Mouse (Mus musculus) embryonic facial prominence, embryonic 11.5 days (tissue): ENCODE data around the gene Pard3b. TPM values are rescaled to one million over a fixed set of nuclear protein-coding genes. Genes with fewer than 3 reads are reported as not detected.
A peak's percentile ranks its signal among the peaks of the same experiment; 100 is the strongest.

Experiments used
- ATAC-seq: fragments of 200-750 bp; cut with Nextera tagmentation; replicated peaks from 2 replicates; pipeline ENCODE4 v1.8.0; 2017; ENCODE audit warnings: low read depth; ENCODE audit not compliant: insufficient number of reproducible peaks, low FRiP score, low TSS enrichment
- DNase-seq: peaks from one replicate; pipeline ENCODE4 v3.0.0-alpha.2; 2015; ENCODE audit warnings: low spot score
- H3K27ac ChIP-seq: fragments of 300-500 bp; sonication (generic); replicated peaks from 2 replicates; pipeline ENCODE4 v1.5.1; 2014; ENCODE audit warnings: mild to moderate bottlenecking, low read depth, low read length, control low read depth
- H3K27me3 ChIP-seq: fragments of 300-500 bp; sonication (generic); 2 replicates; pipeline ENCODE4 v1.6.1; 2014; ENCODE audit warnings: mild to moderate bottlenecking, low read length, moderate library complexity, mixed read lengths; ENCODE audit not compliant: control insufficient read depth, insufficient read depth
- H3K36me3 ChIP-seq: fragments of 300-500 bp; sonication (generic); replicated peaks from 2 replicates; pipeline ENCODE4 v1.6.1; 2014; ENCODE audit warnings: low read depth, mild to moderate bottlenecking, low read length, moderate library complexity, mixed read lengths; ENCODE audit not compliant: control insufficient read depth, insufficient read depth
- H3K4me1 ChIP-seq: fragments of 300-500 bp; sonication (generic); 2 replicates; pipeline ENCODE4 v1.6.1; 2014; ENCODE audit warnings: low read length, mixed read lengths; ENCODE audit not compliant: control insufficient read depth, insufficient read depth
- H3K4me2 ChIP-seq: fragments of 300-500 bp; sonication (generic); 2 replicates; pipeline ENCODE4 v1.6.1; 2014; ENCODE audit warnings: low read depth, mild to moderate bottlenecking, control low read depth, low read length, moderate library complexity
- H3K4me3 ChIP-seq: fragments of 300-500 bp; sonication (generic); 2 replicates; pipeline ENCODE4 v1.5.1; 2014; ENCODE audit warnings: low read depth, low read length, control low read depth
- H3K9ac ChIP-seq: fragments of 300-500 bp; sonication (generic); replicated peaks from 2 replicates; pipeline ENCODE4 v1.6.1; 2014; ENCODE audit warnings: mild to moderate bottlenecking, control low read depth, low read length
- H3K9me3 ChIP-seq: fragments of 300-500 bp; sonication (generic); replicated peaks from 2 replicates; pipeline ENCODE4 v1.6.1; 2016; ENCODE audit warnings: mild to moderate bottlenecking, low read length, inconsistent platforms, mixed read lengths; ENCODE audit not compliant: control insufficient read depth
- WGBS: fragments of 180-500 bp; shearing (Covaris S2); extraction: QIAGEN DNeasy Blood & Tissue Kit; methylation state at CpG from one replicate; pipeline ENCODE4 v1.1.7; 2014; 5-methylcytosine and 5-hydroxymethylcytosine counted together
- polyA plus RNA-seq: library from polyadenylated mRNA; unstranded; fragments of >200 nt; fragmentation: Nextera tagmentation; extraction: Ambion mirVana; gene quantifications from 2 replicates; pipeline ENCODE4 v1.2.1, GENCODE M21; 2014

Pard3b gene
- polyA plus RNA-seq, 1 experiment from 2014 or later, result 7.7 TPM

GRCm38 (mm10) chr1:62562987-62563386, 924.4 kb downstream of the Pard3b start:
- Histone ChIP-seq H3K4me2 (no peak overlapping the region), H3K4me3 (no peak overlapping the region), H3K9me3 (no peaks in the 10 kb centered on the region), H3K27me3 (no peaks in the 10 kb centered on the region), H3K4me1 (no peaks in the 10 kb centered on the region; the same call in none of the 2 replicates), H3K27ac (no peak overlapping the region), H3K36me3 (no peaks in the 10 kb centered on the region), H3K9ac (no peak overlapping the region)
- ATAC-seq, result no peak
- 32% methylated on average over 7 of the region's 7 CpGs for WGBS
- peak; percentile 77 for DNase-seq

- Histone ChIP-seq H3K4me2 (no peak overlapping the region), H3K4me1 (no peaks in the 10 kb centered on the region; the same call in none of the 2 replicates), H3K27ac (no peak overlapping the region), H3K27me3 (no peaks in the 10 kb centered on the region), H3K36me3 (no peaks in the 10 kb centered on the region), H3K4me3 (no peak overlapping the region), H3K9ac (no peak overlapping the region), H3K9me3 (no peaks in the 10 kb centered on the region)
- no peak for DNase-seq
- no peak for ATAC-seq
- WGBS, result 31% methylated on average over 13 of the region's 13 CpGs
These were observed 925.9 kb downstream of the Pard3b start for GRCm38 (mm10) chr1:62564245-62565119.

- Histone ChIP-seq H3K36me3 (no peaks in the 10 kb centered on the region), H3K9me3 (no peaks in the 10 kb centered on the region), H3K4me3 (no peak overlapping the region), H3K4me1 (no peaks in the 10 kb centered on the region; the same call in none of the 2 replicates), H3K4me2 (no peak overlapping the region), H3K27ac (no peak overlapping the region), H3K9ac (no peak overlapping the region), H3K27me3 (no peaks in the 10 kb centered on the region)
- no peak for ATAC-seq
- no peak for DNase-seq
- 85% methylated on average over 9 of the region's 9 CpGs for WGBS
These were observed 926.6 kb downstream of the Pard3b start for GRCm38 (mm10) chr1:62565120-62565809.

- H3K4me1 ChIP-seq, result no peaks in the 10 kb centered on the region; the same call in none of the 2 replicates
- no peaks in the 10 kb centered on the region for H3K9me3 ChIP-seq
- no peak for DNase-seq
- H3K27ac ChIP-seq, result no peak overlapping the region
- H3K27me3 ChIP-seq, result no peaks in the 10 kb centered on the region
- no peak for ATAC-seq
- H3K9ac ChIP-seq, result no peak overlapping the region
- no peak overlapping the region for H3K4me2 ChIP-seq
- no peak overlapping the region for H3K4me3 ChIP-seq
- 16% methylated on average over 4 of the region's 4 CpGs for WGBS
- H3K36me3 ChIP-seq, result no peaks in the 10 kb centered on the region
These were observed 928.0 kb downstream of the Pard3b start for GRCm38 (mm10) chr1:62566596-62566995.

GRCm38 (mm10) chr1:62576939-62577590, 938.4 kb downstream of the Pard3b start:
- 74% methylated on average over 3 of the region's 3 CpGs for WGBS
- DNase-seq, result no peak
- H3K9ac ChIP-seq, result no peak overlapping the region
- H3K4me2 ChIP-seq, result no peak overlapping the region
- no peak overlapping the region for H3K4me3 ChIP-seq
- H3K36me3 ChIP-seq, result no peaks in the 10 kb centered on the region
- no peak overlapping the region for H3K27ac ChIP-seq
- H3K4me1 ChIP-seq, result no peaks in the 10 kb centered on the region
- ATAC-seq, result no peak
- no peaks in the 10 kb centered on the region for H3K9me3 ChIP-seq
- H3K27me3 ChIP-seq, result no peaks in the 10 kb centered on the region

- Histone ChIP-seq H3K36me3 (no peaks in the 10 kb centered on the region), H3K9me3 (no peaks in the 10 kb centered on the region), H3K4me2 (no peak overlapping the region), H3K27ac (no peak overlapping the region), H3K4me3 (no peak overlapping the region), H3K27me3 (no peaks in the 10 kb centered on the region), H3K4me1 (no peaks in the 10 kb centered on the region), H3K9ac (no peak overlapping the region)
- no peak for ATAC-seq
- WGBS, result 75% methylated on average over 7 of the region's 7 CpGs
- no peak for DNase-seq
These were observed 940.6 kb downstream of the Pard3b start for GRCm38 (mm10) chr1:62579024-62579765.

GRCm38 (mm10) chr1:62580314-62580935, 941.8 kb downstream of the Pard3b start:
- ATAC-seq, result no peak
- no peaks in the 10 kb centered on the region for H3K27me3 ChIP-seq
- H3K27ac ChIP-seq, result no peak overlapping the region
- no peak overlapping the region for H3K9ac ChIP-seq
- H3K4me3 ChIP-seq, result no peak overlapping the region
- H3K9me3 ChIP-seq, result no peaks in the 10 kb centered on the region
- no peak overlapping the region for H3K4me2 ChIP-seq
- 47% methylated on average over 4 of the region's 4 CpGs for WGBS
- H3K36me3 ChIP-seq, result no peaks in the 10 kb centered on the region
- H3K4me1 ChIP-seq, result no peaks in the 10 kb centered on the region
- DNase-seq, result no peak
